Mouse (Mus musculus): ENCODE results near the gene Arl3.

GRCm38 (mm10) chr19:46607424-46607823 is 34.4 kb upstream of the Arl3 start:
- TF ChIP-seq CTCF (IDR thresholded peaks at IDR 0.05; ENCODE audit: extremely low read depth, insufficient read depth, insufficient read length, insufficient replicate concordance) (no peak; the same call in 1 of the 2 replicates), POLR2A (IDR thresholded peaks at IDR 0.05; ENCODE audit: low read depth, low read length) (no peak)
